Mouse (Mus musculus): ENCODE results near the gene L3mbtl2.
A peak's percentile ranks its signal among the peaks of the same experiment; 100 is the strongest.
"Not testable (repeated sequence)": the region's sequence is repeated elsewhere in the genome, so short reads cannot be mapped to it uniquely, and the experiment has no call there.

L3mbtl2 gene

GRCm38 (mm10) chr15:81663697-81664561 is at the start of gene L3mbtl2:
Gene L3mbtl2, plus strand, starts transcription at chr15:81663889.
- DNase-seq (ENCODE audit: low spot score in 2 of 2): peak; percentile 91 to 94

GRCm38 (mm10) chr15:81649516-81650455 is 13.9 kb upstream of the L3mbtl2 start:
- no peak for DNase-seq (ENCODE audit: low spot score in 2 of 2)

- no peak for DNase-seq (ENCODE audit: low spot score in 2 of 2)
Observed at GRCm38 (mm10) chr15:81650636-81651035, 13.1 kb upstream of the L3mbtl2 start.

DNA sequence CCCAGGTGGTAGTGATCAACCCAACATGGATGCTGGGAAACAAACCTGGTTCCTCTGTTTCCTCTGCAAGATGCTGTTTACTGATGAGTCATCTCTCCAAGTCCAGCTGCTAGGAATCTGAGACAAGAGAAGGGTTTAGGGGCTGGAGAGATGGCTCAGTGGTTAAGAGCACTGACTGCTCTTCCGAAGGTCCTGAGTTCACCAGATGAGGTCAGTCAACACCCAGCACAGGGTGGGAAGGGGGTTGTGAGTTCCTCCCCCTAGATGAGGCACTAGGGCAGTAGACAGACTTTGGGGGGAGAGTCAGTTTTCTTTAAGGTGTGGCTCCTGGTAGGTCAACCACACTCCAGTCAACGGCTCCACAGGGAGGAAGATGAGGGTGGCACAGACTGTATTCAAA is 2.0 kb upstream of the L3mbtl2 start:
- no peak for DNase-seq (ENCODE audit: low spot score in 2 of 2)

- no peak for DNase-seq (ENCODE audit: low spot score in 2 of 2)
Observed at GRCm38 (mm10) chr15:81663281-81663680, 408 bp upstream of the L3mbtl2 start.

GRCm38 (mm10) chr15:81666957-81667356 is 3.3 kb downstream of the L3mbtl2 start:
- DNase-seq (ENCODE audit: low spot score in 2 of 2): no peak

- DNase-seq (ENCODE audit: low spot score in 2 of 2): no peak
Observed at GRCm38 (mm10) chr15:81670231-81670640, 6.5 kb downstream of the L3mbtl2 start.

GRCm38 (mm10) chr15:81676637-81677036 is 12.9 kb downstream of the L3mbtl2 start:
- DNase-seq (ENCODE audit: low spot score in 2 of 2): no peak

GRCm38 (mm10) chr15:81680301-81680805 is 16.7 kb downstream of the L3mbtl2 start:
- no peak for DNase-seq (ENCODE audit: low spot score in 2 of 2)

GRCm38 (mm10) chr15:81693366-81693966 is 29.8 kb downstream of the L3mbtl2 start:
- DNase-seq (ENCODE audit: low spot score in 2 of 2): no peak

DNA sequence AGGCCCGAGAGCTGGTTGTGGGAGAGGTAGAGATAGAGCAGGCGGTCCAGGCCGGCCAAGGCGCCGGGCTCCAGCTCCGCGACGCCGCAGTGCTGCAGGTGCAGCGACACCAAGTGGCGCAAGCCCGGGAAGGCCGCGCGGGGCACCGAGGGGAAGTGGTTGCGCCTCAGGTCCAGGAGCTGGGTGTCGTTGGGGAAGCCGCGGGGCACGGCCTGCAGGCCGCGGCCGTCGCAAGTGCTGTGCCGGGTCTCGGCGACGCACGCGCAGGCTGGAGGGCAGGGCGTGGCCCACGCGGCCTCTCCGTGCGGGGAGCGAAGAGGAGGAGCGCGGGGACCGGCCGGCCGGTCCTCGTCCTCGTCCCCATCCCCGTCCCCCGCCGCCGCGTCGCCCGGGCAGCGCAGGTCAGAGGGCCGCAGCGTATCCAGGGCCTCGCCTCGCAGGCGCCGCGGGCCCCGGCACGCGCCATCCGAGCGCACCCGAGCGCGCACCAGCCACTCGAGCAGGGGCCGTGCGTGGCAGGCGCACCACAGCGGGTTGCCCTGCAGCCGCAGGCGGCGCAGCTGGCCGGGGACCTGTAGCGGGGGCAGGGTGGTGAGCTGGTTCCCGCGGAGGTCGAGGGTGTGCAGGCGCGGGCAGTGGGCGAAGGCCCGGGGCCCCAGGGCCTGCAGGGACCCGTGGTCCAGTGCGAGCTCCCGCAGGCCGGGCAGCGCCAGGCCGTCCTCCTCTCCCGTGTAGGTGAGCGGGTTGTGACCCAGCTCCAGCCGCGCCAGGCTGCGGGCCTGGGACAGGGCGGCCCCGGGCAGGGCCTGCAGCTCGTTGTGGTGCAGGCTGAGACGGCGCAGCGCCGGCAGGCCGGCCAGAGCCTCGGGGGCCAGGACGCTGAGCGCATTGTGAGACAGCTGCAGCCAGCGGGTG is 30.5 kb downstream of the L3mbtl2 start:
- peak; percentile 83 to 86 for DNase-seq (ENCODE audit: low spot score in 2 of 2)

DNA sequence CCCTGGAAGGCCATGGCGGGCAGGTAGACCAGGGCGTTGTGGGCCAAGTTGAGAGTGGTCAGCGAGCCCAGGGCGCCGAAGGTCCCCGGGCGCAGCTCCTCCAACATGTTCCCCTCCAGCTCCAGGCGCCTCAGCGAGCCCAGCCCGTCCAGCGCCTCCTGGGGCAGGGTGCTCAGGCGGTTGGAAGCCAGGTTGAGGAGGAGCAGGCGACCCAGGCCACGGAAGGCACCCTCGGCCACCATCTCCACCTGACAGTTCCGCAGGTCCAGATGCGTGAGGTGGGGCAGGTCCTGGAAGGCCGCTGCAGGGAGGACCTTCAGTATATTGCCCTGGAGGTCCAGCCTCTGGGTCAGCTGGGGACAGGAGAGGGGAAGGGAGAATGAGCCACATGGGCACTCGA is 31.2 kb downstream of the L3mbtl2 start:
- no peak for DNase-seq (ENCODE audit: low spot score in 2 of 2)

DNA sequence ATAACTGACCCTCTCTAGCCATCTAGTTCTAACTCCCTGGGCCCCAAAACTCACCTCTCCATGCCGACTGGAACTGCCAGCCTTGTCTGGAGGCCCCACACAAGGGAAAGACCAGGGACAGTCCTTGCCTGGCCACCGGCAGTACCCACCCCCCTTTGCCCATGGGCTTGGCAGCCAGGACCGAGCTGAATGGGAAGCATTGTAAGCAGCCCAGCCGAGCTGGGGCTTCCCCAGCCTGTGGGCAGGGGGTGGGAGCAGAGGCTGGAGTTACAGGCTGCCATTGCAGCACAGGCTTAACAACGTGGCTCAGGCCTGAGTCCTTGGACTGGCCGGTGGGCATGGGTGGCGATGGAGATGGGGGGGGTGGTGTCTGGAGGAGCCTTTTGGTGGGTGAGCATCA is 33.5 kb downstream of the L3mbtl2 start, which contains the start of gene Chadl:
Gene Chadl (minus strand): TSS at position 113 of the 400 bp plus-strand sequence.
- DNase-seq (ENCODE audit: low spot score in 2 of 2): no peak

GRCm38 (mm10) chr15:81697847-81698246 is 34.2 kb downstream of the L3mbtl2 start:
- no peak for DNase-seq (ENCODE audit: low spot score in 2 of 2)

DNA sequence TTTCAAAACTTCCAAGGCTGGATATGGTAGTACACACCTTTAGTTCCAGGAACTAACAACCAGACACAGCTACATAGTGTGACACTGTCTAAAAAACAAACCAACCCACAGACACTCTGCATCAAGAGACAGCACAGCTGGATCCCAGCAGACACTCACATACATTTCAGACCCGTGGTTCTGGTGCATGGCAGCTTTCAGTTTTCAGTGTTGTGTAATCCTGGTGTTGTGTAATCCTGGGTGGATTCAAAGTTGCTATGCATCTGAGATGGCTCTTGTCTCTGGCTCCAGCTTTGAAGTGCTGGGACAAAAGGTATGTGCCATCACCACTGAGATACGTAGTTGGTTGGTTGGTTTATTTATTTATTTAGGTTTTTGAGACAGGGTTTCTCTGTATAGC is 34.8 kb downstream of the L3mbtl2 start:
- DNase-seq (ENCODE audit: low spot score in 2 of 2): no peak

- no peak for DNase-seq (ENCODE audit: low spot score in 2 of 2)
Observed at GRCm38 (mm10) chr15:81700161-81700560, 36.5 kb downstream of the L3mbtl2 start.

GRCm38 (mm10) chr15:81700601-81701000 is 36.9 kb downstream of the L3mbtl2 start:
- no peak for DNase-seq (ENCODE audit: low spot score in 2 of 2)

DNA sequence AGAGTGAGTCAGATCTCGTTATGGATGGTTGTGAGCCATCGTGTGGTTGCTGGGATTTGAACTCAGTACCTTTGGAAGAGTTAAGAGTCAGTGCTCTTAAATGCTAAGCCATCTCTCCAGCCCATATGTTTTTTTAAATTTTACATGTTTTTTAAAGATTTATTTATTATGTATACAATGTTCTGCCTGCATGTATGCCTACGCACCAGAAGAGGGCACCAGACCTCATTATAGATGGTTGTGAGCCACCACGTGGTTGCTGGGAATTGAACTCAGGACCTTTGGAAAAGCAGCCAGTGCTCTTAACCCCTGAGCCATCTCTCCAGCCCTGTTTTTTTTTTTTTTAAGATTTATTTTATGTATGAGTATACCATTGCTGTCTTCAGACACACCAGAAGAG is 37.7 kb downstream of the L3mbtl2 start:
- not testable (repeated sequence) for DNase-seq (ENCODE audit: low spot score in 2 of 2)

DNA sequence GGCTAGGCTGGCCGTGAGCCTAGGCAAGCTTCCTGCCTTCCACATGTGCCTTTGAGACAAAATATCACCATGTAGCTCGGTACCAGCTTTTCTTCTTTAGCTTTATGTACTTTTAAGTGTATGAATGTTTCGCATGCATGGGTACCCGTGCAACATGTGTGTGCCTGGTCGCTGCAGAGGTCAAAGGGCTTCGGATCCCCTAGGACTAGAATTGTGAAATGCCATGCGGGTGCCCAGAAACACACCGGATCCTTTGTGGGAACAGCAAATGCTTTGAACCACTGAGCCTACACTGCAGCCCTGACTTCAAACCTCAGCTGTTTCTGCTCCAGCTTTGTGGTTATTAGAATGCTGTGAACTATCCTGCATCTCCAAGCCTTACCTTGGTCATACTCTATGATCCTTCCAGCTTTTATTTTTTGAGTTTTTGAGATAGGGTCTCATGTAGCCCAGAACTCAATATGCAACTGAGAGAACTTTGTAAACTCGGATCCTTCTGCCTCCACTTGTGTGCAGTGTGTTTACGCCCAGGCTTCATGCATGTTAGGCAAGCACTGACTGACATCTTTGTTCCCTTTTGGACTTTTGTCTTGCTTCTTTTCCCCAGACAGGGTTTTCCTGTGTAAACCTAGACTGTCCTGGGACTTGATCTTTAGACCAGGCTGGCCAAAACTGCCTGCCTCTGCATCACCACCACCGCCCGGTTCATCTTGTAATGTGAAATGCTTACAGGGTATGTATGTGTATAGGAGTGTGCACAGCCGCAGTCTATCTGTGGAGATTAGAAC is 38.8 kb downstream of the L3mbtl2 start:
- no peak for DNase-seq (ENCODE audit: low spot score in 2 of 2)

- DNase-seq (ENCODE audit: low spot score in 2 of 2): no peak
Observed at GRCm38 (mm10) chr15:81703094-81703489, 39.4 kb downstream of the L3mbtl2 start.

Data from spleen, postnatal 36 days (tissue).